Mouse (Mus musculus) forebrain, postnatal 0 days (tissue): ENCODE results near the gene Ptgdr2. TPM values are rescaled to one million over a fixed set of nuclear protein-coding genes. Genes with fewer than 3 reads are reported as not detected.
A peak's percentile ranks its signal among the peaks of the same experiment; 100 is the strongest.

Experiments used
- ATAC-seq: fragments of 200-750 bp; cut with Nextera tagmentation; 2 replicates; pipeline ENCODE4 v1.8.0; 2017; ENCODE audit warnings: mild to moderate bottlenecking, moderate library complexity
- DNase-seq: peaks from one replicate; pipeline ENCODE4 v3.0.0-alpha.2; 2015
- H3K27ac ChIP-seq: fragments of 300-500 bp; sonication (generic); 2 replicates; pipeline ENCODE4 v1.5.1; 2014; ENCODE audit warnings: low read depth, mild to moderate bottlenecking, antibody characterized with exemption, low read length, moderate library complexity, mixed read lengths
- H3K27me3 ChIP-seq: fragments of 300-500 bp; sonication (generic); 2 replicates; pipeline ENCODE4 v1.6.1; 2014; ENCODE audit warnings: mild to moderate bottlenecking, low read length, mixed read lengths; ENCODE audit not compliant: insufficient read depth
- H3K36me3 ChIP-seq: fragments of 300-500 bp; sonication (generic); 2 replicates; pipeline ENCODE4 v1.6.1; 2014; ENCODE audit warnings: mild to moderate bottlenecking, moderate library complexity; ENCODE audit not compliant: insufficient read depth
- H3K4me1 ChIP-seq: fragments of 300-500 bp; sonication (generic); 2 replicates; pipeline ENCODE4 v1.6.1; 2014; ENCODE audit warnings: antibody characterized with exemption; ENCODE audit not compliant: insufficient read depth
- H3K4me2 ChIP-seq: fragments of 300-500 bp; sonication (generic); 2 replicates; pipeline ENCODE4 v1.6.1; 2014; ENCODE audit warnings: low read depth, mild to moderate bottlenecking, moderate library complexity
- H3K4me3 ChIP-seq: fragments of 300-500 bp; sonication (generic); 2 replicates; pipeline ENCODE4 v1.5.1; 2014; ENCODE audit warnings: low read depth, low read length, mixed read lengths
- H3K9ac ChIP-seq: fragments of 300-500 bp; sonication (generic); 2 replicates; pipeline ENCODE4 v1.6.1; 2014; ENCODE audit warnings: mild to moderate bottlenecking
- H3K9me3 ChIP-seq: fragments of 300-500 bp; sonication (generic); 2 replicates; pipeline ENCODE4 v1.6.1; 2016; ENCODE audit warnings: low read length
- CTCF ChIP-seq: sonication (generic); IDR thresholded peaks from 2 replicates; pipeline ENCODE4 v1.5.1; 2016; ENCODE audit warnings: antibody characterized with exemption, control low read depth, low read depth
- WGBS: fragments of 180-500 bp; shearing (Covaris S2); extraction: QIAGEN DNeasy Blood & Tissue Kit; methylation state at CpG from one replicate; pipeline ENCODE4 v1.1.7; 2014; 5-methylcytosine and 5-hydroxymethylcytosine counted together
- polyA plus RNA-seq: library from polyadenylated mRNA; unstranded; fragments of >200 nt; fragmentation: Nextera tagmentation; extraction: Ambion mirVana; gene quantifications from 2 replicates; pipeline ENCODE4 v1.2.1, GENCODE M21; 2015
- total RNA-seq: library from RNA; depleted of rRNA; stranded (reverse); fragments of >200 nt; gene quantifications from 2 replicates; pipeline ENCODE4 v1.2.3, GENCODE M21; 2014

Gene Ptgdr2
- total and polyA plus RNA-seq, 2 experiments from 2014 or later: 0.10 to 0.57 TPM

DNA sequence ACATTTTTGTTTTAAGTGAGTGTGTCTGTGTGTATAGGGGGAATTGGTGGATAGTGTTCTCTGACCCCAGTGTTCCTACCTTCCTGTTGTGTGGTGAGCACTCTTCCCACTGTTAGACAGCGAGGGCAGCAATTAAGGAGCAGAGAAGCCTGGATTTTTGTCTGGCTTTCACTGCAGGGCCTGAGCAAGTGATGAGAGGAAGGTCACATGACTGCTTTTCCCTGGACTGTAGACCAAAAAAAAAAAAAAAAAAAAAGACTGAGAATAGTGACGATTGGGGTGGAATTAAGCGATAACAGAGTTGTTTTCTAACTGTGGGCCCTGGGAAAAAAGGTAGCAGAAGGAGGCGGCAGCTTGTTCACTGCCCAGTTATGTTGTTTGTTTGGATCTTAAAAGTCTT is 10.3 kb upstream of the Ptgdr2 start:
- H3K27me3 ChIP-seq: no peaks in the 10 kb centered on the region
- no peaks in the 10 kb centered on the region for H3K9me3 ChIP-seq
- WGBS: 31% methylated on average over 4 of the region's 4 CpGs
- no peaks in the 10 kb centered on the region for H3K4me1 ChIP-seq
- H3K4me2 ChIP-seq: no peak overlapping the region
- no peaks in the 10 kb centered on the region for H3K36me3 ChIP-seq
- TF ChIP-seq CTCF: no peak
- H3K4me3 ChIP-seq: no peak overlapping the region
- ATAC-seq (no peak), DNase-seq (no peak)
- H3K27ac ChIP-seq: no peak overlapping the region
- no peak overlapping the region for H3K9ac ChIP-seq

DNA sequence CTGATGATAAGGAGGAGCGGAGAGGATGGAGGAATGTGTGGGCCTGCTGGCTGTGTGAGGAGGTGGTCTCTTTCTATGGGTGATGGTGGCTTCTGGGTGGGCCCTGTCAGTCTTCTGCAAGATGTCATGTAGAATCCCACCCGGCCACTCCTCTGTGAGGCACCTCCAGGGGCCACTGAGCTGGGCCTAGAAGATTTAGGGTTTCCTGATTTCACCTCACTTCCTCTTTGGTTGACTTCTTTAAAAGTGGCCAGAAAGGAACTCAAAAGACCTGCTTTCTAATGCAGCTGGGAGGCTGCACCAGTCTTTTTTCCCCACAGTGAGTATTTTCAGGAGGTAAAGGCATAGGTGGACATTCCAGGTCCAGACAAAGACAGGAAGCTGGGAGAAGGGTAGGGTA is 6.3 kb upstream of the Ptgdr2 start:
- Histone ChIP-seq H3K9ac (no peak overlapping the region), H3K27ac (no peak overlapping the region), H3K36me3 (no peaks in the 10 kb centered on the region), H3K4me3 (no peak overlapping the region), H3K9me3 (no peaks in the 10 kb centered on the region), H3K27me3 (no peaks in the 10 kb centered on the region), H3K4me2 (no peak overlapping the region), H3K4me1 (no peaks in the 10 kb centered on the region)
- no peak for TF ChIP-seq CTCF
- ATAC-seq (no peak), DNase-seq (no peak)
- 98% methylated on average over 2 of the region's 2 CpGs for WGBS

DNA sequence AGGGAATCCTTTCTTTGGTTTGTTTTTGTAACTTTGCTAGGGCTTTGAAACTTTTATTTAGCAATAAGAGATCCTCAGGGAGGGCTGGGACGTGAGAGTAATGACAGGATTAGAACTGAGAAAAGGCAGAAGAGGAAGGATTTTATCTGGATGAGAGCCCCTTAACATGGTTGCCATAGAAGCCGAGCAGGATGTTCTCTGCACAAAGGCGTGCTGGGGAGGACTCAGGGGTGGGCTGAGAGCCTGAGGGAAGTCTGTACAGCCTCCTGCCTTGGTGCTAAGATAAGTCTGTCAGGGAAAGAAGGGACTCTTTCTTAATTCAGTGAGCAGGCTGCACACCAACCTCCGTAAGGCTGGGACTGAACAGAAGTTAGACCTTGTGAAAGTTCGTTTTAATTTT is 1.9 kb upstream of the Ptgdr2 start:
- Histone ChIP-seq H3K27me3 (no peaks in the 10 kb centered on the region), H3K36me3 (no peaks in the 10 kb centered on the region), H3K4me1 (no peaks in the 10 kb centered on the region), H3K4me2 (no peak overlapping the region), H3K27ac (no peak overlapping the region), H3K9me3 (no peaks in the 10 kb centered on the region), H3K9ac (no peak overlapping the region), H3K4me3 (no peak overlapping the region)
- TF ChIP-seq CTCF: no peak
- ATAC-seq (peak; percentile 26; the same call in 1 of the 2 replicates), DNase-seq (no peak)
- WGBS: 25% methylated on average over 5 of the region's 5 CpGs

DNA sequence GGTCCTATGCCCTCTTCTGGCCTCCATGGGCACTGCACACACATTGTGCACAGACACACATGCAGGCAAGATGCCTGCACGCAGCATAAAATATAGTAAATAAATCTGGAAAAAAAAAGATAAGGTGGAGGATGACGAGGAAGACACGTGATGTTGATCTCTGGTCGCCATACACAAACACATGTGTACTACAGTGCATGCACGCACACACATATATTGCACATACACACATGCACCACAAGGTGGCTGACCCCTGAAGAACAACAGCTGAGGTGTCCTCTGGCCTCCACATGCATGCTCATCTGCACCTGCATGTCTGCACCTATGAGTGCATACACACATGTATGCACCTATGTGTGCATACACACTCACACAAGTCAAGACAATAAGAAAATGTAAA is 883 bp upstream of the Ptgdr2 start:
- H3K9ac ChIP-seq: no peak overlapping the region
- ATAC-seq: no peak
- H3K27me3 ChIP-seq: no peaks in the 10 kb centered on the region
- TF ChIP-seq CTCF: peak; percentile 36
- WGBS: 89% methylated on average over 5 of the region's 5 CpGs
- H3K4me2 ChIP-seq: no peak overlapping the region
- H3K4me1 ChIP-seq: 0 out of 2 replicates have a peak, but pooled peaks cover 4% of the 10 kb centered on the region
- no peaks in the 10 kb centered on the region for H3K36me3 ChIP-seq
- no peak overlapping the region for H3K4me3 ChIP-seq
- no peak for DNase-seq
- no peak overlapping the region for H3K27ac ChIP-seq
- H3K9me3 ChIP-seq: no peaks in the 10 kb centered on the region

DNA sequence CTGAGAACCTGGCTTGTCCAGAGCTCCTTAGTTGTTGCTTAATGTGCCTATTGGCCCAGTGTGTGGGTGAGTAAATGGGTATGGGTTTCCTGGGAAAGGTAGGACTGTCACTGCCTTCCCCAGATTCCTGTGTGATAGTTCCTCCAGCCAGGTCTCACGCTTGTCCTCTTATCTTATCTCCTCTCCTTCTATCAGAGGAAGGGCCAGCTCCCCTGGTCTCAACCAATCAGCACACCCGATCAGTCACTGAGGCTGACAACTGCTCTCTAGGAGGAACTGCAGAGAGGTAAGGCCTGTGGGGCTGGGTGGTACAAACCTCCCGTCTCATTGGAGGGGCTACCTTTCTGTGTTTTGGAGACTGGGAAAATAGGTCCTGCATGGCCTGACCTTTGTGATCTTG is 1.8 kb downstream of the Ptgdr2 start:
- Histone ChIP-seq H3K27me3 (no peaks in the 10 kb centered on the region), H3K9me3 (no peaks in the 10 kb centered on the region), H3K4me1 (0 out of 2 replicates have a peak, but pooled peaks cover 4% of the 10 kb centered on the region), H3K9ac (no peak overlapping the region), H3K4me3 (no peak overlapping the region), H3K27ac (no peak overlapping the region), H3K4me2 (no peak overlapping the region), H3K36me3 (peaks cover 20% of the 10 kb centered on the region)
- ATAC-seq (no peak), DNase-seq (no peak)
- no peak for TF ChIP-seq CTCF
- 78% methylated on average over 3 of the region's 3 CpGs for WGBS

DNA sequence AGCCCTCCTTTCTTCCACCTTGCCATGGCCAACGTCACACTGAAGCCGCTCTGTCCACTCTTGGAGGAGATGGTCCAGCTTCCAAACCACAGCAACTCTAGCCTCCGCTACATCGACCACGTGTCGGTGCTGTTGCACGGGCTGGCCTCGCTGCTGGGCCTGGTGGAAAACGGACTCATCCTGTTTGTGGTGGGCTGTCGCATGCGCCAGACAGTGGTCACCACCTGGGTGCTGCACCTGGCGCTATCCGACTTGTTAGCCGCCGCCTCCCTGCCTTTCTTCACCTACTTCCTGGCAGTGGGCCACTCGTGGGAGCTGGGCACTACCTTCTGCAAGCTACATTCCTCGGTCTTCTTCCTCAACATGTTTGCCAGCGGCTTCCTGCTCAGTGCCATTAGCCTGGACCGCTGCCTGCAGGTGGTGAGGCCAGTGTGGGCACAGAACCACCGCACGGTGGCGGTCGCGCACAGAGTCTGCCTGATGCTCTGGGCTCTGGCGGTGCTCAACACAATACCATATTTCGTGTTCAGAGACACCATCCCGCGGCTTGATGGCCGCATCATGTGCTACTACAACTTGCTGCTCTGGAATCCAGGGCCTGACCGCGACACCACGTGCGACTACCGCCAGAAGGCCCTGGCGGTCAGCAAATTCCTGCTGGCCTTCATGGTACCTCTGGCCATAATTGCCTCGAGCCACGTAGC is 3.3 kb downstream of the Ptgdr2 start:
- H3K27ac ChIP-seq: peak overlapping the region; percentile 54; the same call in 1 of the 2 replicates
- no peaks in the 10 kb centered on the region for H3K9me3 ChIP-seq
- H3K36me3 ChIP-seq: peaks cover 33% of the 10 kb centered on the region
- WGBS: 16% methylated on average over 37 of the region's 37 CpGs
- TF ChIP-seq CTCF: peak; percentile 87
- peak overlapping the region; percentile 63 for H3K9ac ChIP-seq
- DNase-seq (peak; percentile 88), ATAC-seq (peak; percentile 93)
- peak overlapping the region; percentile 65 for H3K4me2 ChIP-seq
- peak overlapping the region; percentile 25 for H3K4me3 ChIP-seq
- H3K27me3 ChIP-seq: no peaks in the 10 kb centered on the region
- 0 out of 2 replicates have a peak, but pooled peaks cover 4% of the 10 kb centered on the region for H3K4me1 ChIP-seq

DNA sequence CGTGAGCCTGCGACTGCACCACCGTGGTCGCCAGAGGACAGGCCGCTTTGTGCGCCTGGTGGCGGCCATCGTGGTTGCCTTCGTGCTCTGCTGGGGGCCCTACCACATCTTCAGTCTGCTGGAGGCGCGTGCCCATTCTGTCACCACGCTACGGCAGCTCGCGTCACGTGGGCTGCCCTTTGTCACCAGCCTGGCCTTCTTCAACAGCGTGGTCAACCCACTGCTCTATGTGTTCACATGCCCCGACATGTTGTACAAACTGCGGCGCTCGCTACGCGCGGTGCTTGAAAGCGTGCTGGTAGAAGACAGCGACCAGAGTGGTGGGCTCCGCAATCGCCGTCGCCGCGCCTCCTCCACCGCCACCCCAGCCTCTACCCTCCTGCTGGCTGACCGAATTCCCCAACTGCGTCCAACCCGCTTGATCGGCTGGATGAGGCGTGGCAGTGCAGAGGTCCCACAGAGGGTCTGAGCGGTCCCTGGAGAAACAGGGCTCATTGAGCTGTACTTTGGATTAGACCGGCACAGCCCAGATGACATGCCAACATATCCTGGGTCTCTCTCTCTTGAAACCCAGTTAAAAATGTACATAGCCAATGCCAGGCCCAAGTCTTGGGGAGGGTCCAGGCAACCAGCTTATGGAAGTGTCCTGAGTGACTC is 4.0 kb downstream of the Ptgdr2 start:
- Histone ChIP-seq H3K27me3 (no peaks in the 10 kb centered on the region), H3K27ac (peak overlapping the region; percentile 54; the same call in 1 of the 2 replicates), H3K9me3 (no peaks in the 10 kb centered on the region), H3K4me2 (peak overlapping the region; percentile 65), H3K36me3 (peaks cover 34% of the 10 kb centered on the region), H3K9ac (peak overlapping the region; percentile 63), H3K4me1 (0 out of 2 replicates have a peak, but pooled peaks cover 4% of the 10 kb centered on the region), H3K4me3 (peak overlapping the region; percentile 25)
- TF ChIP-seq CTCF: no peak
- WGBS: 2% methylated on average over 40 of the region's 40 CpGs
- DNase-seq (peak; percentile 77), ATAC-seq (peak; percentile 87)
